Mouse (Mus musculus): ENCODE data around the gene Lpar3. TPM values are rescaled to one million over a fixed set of nuclear protein-coding genes. Genes with fewer than 3 reads are reported as not detected.

Gene Lpar3
- total RNA-seq (2015) (not detected in 2 replicates), total RNA-seq (2017) (not detected in 2 replicates)

GRCm38 (mm10) chr3:146220776-146221486 lies at the start of gene Lpar3:
Lpar3 (plus strand) TSS chr3:146220963.
- ATAC-seq (replicated peaks; ENCODE audit: poor library complexity): peak; percentile 61

- no peak for ATAC-seq (replicated peaks; ENCODE audit: poor library complexity)
Observed at GRCm38 (mm10) chr3:146173030-146173429, 47.7 kb upstream of the Lpar3 start.

DNA sequence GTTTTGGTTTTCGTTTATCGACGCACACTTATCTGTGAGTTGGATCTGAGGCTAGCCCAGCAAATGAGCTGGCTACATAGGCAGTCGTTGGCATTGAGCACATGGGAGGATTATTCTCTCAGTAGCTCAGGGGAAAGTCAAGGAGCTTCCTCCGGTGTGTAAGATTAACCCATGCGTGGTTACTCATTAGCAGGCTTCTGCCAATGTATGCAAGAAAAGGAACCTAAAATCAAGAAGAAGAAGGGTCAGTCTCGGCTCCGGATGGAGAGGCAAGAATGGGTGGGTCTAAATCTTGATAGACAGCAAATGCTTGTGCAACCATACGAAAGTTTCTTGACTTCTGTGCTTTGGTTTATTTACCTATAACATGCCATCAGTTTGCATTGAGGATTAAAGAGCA lies 46.5 kb upstream of the Lpar3 start:
- no peak for ATAC-seq (replicated peaks; ENCODE audit: poor library complexity)

- ATAC-seq (replicated peaks; ENCODE audit: poor library complexity): no peak
Observed at GRCm38 (mm10) chr3:146177295-146177694, 43.5 kb upstream of the Lpar3 start.

DNA sequence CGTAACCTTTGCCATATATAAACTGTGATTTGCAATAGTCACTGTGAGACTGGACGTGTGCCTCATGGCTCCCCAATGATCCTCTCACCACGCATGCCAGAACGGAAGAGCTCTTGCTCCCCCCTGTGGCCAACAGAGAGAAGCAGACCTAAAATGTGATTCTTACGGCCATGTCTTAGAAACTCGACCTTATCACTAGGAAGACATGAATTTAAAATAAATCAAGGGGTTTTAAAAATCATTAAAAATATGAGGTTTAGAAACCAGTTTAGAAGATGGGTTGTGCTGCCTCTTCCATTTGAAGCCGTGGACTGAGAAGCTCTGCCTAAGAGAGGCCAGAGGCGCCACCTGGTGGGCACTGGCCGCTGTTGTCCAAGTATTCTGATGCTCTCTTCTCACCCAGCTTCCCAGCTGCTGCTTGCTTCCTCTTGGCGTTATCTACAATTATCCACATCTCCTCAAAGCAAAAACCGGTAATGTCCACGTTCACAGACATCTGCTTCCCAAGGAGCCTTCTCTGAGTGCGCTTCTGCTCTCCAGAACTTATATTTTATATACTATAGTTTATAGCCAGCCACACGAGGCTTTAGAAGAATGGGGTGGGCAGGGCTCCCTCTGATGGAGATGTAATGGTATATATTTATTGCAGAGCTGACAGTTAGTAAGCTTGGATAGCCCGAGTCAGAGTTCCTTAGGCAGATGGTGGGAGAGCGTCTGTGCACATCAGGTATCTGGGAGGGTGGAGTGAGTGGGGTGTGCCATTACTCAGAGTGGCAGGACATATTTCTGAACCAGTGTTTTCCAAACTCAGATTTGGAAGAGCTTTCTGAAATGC lies 42.8 kb upstream of the Lpar3 start:
- peak; percentile 85 for ATAC-seq (replicated peaks; ENCODE audit: poor library complexity)

DNA sequence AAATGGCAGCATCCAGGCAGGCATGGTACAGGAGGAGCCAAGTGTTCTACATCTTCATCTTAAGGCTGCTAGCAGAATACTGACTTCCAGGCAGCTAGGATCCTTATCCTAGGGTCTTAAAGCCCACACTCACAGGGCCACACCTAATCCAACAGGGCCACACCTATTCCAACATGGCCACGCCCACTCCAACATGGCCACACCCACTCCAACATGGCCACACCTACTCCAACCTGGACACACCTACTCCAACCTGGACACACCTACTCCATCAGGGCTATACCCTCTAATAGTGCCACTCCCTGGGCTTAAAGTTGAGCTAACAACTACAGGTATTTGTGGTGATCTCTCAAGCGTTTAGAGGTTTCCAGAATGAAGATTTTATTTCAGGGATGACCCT lies 40.4 kb upstream of the Lpar3 start:
- ATAC-seq (replicated peaks; ENCODE audit: poor library complexity): no peak

- ATAC-seq (replicated peaks; ENCODE audit: poor library complexity): peak; percentile 47
Observed at GRCm38 (mm10) chr3:146180986-146181385, 39.8 kb upstream of the Lpar3 start.

GRCm38 (mm10) chr3:146184992-146185657 lies 35.6 kb upstream of the Lpar3 start:
- peak; percentile 83 for ATAC-seq (replicated peaks; ENCODE audit: poor library complexity)

- no peak for ATAC-seq (replicated peaks; ENCODE audit: poor library complexity)
Observed at GRCm38 (mm10) chr3:146186033-146186432, 34.7 kb upstream of the Lpar3 start.

DNA sequence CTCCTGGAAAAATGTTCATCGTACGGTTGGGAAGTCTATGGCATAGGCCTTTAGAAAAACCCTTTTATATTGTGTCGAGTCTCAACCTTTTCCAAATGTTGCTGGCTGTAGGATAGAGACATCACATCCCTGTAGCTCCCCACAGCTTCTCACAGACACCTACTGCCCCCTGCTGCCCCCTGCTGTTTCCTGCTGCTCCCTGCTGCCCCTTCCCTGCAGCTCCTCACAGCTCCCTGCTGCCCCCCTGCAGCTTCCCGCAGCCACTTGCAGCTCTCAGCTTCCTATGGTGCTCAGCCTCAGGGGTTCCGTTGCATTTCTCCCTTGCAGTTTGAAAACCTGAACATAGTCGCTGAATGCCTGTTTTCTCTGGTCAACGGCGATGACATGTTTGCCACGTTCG lies 30.8 kb upstream of the Lpar3 start:
- ATAC-seq (replicated peaks; ENCODE audit: poor library complexity): peak; percentile 58

DNA sequence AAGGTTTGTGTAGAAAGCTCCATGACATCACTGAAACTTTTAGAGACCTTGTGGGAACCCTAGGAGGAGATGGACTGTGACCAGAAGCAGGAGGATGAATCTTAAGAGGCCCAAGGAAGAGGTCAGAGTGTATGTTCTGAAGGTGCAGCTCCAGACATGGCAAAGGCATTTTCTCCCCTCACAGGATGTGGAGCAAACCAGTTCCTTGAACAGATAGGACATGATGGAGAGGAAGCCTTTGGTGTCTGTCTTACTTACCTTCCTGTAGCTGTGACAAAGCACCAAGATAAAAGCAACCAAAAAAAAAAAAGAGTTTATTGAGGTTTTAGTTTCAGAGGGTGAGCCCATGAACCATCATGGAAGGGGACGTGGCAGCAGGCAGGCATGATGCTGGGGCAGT lies 28.3 kb upstream of the Lpar3 start:
- ATAC-seq (replicated peaks; ENCODE audit: poor library complexity): no peak

DNA sequence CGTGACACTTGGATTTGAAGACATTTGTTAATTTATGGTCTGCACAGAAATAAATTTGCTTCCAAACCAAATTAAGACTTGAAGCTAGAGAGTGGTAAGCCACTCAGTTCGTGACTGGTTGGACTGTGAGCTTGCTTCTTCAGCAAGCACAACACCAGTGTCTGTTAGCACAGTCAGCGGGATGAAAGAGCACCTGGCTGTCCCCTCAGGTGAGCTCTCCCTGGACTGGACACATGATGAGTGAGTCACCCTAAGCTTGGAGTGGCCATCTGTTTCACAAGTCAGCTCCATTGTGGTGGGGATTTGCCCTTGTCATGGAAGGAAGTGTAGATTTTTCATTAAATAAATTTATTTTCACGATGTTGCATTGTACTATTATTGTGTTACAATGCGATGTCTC lies 25.6 kb upstream of the Lpar3 start:
- no peak for ATAC-seq (replicated peaks; ENCODE audit: poor library complexity)

GRCm38 (mm10) chr3:146196301-146196700 lies 24.5 kb upstream of the Lpar3 start:
- no peak for ATAC-seq (replicated peaks; ENCODE audit: poor library complexity)

GRCm38 (mm10) chr3:146196780-146197743 lies 23.7 kb upstream of the Lpar3 start:
- 0 out of 2 replicates have a peak, but pooled peaks have one; percentile 29 for ATAC-seq (replicated peaks; ENCODE audit: poor library complexity)

DNA sequence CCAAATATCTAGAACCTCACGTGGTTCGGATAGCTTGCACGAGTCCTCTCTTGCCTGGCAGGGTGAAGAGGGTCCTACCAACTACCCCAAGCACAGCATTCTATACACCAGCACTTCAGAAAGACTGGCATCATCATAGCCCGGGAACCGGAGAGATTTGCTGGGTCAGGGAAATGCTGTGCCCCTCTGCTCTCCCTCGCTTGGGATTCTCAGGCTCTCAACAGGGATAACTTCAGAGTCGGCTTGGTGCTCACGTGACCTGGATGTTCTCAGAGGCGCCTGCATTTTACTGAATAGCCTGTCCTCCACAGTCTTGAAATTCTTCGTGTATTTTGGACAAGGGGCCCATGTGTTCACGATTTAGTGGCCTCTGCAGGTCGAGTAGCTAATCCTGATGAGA lies 23.0 kb upstream of the Lpar3 start:
- ATAC-seq (replicated peaks; ENCODE audit: poor library complexity): no peak

- no peak for ATAC-seq (replicated peaks; ENCODE audit: poor library complexity)
Observed at GRCm38 (mm10) chr3:146198803-146199481, 21.8 kb upstream of the Lpar3 start.

DNA sequence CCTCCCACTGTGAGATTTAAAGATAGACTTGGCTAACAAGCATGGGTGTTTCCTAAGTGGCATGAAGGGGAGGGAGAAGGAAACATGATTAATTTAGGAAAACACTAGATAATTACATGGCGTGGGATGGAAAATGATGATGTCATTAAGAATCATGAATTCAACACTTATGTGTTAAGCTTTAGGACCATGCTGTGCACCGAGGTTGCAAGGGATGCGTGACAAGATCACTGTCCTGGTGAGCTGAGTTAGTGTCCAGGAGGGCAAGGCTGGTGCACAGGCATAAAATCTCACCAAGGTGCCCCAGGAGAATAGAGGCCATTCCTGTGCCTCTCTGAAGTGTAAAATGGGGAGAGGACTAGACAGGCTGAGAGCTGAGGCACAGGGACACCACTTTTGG lies 21.3 kb upstream of the Lpar3 start:
- ATAC-seq (replicated peaks; ENCODE audit: poor library complexity): no peak

DNA sequence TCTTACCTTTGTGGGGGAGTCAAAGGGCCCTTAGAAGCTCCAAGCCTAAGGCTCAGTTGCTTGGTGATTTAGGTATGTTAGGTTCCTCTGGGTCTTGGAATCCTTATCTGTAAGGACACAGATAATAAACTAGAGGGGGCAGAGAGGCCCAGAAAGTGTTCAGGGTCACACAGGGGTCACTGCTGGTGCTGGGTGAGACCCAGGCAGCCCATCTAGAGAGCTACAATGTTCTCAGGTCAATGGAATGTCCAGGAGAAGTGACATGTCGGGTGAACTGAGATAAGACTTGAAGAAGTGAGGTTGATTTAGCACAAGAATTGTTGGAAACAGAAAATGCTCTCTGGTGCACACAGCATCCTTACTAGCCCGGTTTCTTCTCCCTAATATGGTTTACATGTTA lies 16.4 kb upstream of the Lpar3 start:
- ATAC-seq (replicated peaks; ENCODE audit: poor library complexity): no peak

DNA sequence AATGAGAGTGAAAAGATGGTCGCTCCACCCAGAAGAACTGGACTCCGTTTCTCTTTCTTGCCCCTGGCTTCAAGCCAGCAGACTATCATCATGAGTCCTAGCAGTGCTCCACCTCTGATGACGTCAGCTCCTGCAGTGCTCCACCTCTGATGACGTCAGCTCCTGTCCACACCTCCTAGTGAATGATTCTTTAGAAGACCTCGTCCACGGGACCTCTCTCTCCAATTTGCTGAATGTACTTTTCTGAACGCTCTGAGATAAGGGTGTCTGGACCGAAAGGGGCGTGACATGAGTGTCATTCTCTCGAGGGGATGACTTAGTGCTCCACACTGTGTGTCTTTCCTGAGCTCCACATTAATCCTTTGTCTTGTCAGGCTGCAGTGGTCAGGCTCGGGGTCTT lies 15.5 kb upstream of the Lpar3 start:
- ATAC-seq (replicated peaks; ENCODE audit: poor library complexity): no peak

DNA sequence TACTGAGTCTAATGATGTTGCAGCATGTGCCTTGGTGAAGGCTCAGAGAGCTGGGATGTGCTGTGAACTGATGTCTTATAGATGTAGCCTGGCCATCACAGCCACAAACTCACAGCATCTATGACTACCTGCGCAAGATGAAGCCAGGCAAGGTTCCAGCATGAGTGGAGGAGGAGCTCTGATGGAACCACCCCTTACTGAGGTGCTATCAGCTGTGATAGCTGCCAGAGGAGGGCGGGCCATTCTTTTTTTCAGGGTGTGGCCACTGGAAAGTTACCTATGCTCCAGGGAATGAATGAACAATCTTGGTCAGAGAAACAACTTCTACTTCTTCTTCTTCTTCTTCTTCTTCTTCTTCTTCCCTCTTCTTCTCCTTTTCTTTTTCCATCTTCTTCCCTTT lies 14.1 kb upstream of the Lpar3 start:
- ATAC-seq (replicated peaks; ENCODE audit: poor library complexity): no peak

Data from megakaryocyte progenitor cell, adult 5-6 weeks (primary cell).